Mouse (Mus musculus) urinary bladder, adult 2 months (tissue): ENCODE results near the gene Unc5b. TPM values are rescaled to one million over a fixed set of nuclear protein-coding genes. Genes with fewer than 3 reads are reported as not detected.

Experiments
- DNase-seq: peaks from one replicate; pipeline ENCODE4 v3.0.0; 2022; ENCODE audit warnings: low spot score
- polyA plus RNA-seq: library from polyadenylated mRNA; depleted of rRNA; stranded (reverse); fragments of >200 nt; gene quantifications from 2 replicates; pipeline ENCODE4 v1.2.3, GENCODE M21; 2012

Gene Unc5b
- polyA plus RNA-seq, 1 experiment: 17.5 TPM

GRCm38 (mm10) chr10:60800295-60801167 lies 30.9 kb downstream of the Unc5b start:
- no peak for DNase-seq

DNA sequence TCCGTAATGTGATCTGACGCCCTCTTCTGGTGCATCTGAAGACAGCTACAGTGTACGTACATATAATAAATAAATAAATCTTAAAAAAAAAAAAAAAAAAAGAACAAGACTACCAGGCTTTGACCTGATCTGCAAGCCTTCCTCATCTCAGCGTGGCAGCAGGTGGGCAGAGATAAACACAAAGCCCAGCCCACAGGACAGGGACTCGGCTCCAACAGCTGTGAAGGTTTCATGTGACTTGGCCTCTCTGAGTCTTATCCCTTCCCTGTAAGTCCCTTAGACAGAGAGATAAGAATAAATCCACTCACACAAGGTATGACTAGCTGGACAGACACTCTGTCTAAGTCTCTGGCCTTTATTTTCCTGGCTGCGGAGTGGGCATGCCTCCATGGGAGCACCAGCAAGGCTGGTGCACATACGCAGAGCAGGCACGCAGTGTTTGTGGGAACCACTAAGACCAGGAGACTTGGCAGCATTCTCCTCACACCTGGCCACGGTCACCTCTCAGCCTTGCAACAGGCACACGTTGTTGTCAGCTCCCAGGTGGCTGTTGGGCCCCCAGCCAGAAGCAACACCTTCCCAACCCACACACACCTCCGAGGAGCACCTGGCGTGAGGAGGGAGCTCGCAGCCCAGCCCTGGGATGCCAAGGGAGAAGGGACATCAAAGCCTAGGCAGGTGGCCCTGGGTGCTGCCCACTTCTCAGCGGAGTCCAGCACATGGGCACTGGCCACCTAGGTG lies 33.5 kb downstream of the Unc5b start:
- DNase-seq: no peak

DNA sequence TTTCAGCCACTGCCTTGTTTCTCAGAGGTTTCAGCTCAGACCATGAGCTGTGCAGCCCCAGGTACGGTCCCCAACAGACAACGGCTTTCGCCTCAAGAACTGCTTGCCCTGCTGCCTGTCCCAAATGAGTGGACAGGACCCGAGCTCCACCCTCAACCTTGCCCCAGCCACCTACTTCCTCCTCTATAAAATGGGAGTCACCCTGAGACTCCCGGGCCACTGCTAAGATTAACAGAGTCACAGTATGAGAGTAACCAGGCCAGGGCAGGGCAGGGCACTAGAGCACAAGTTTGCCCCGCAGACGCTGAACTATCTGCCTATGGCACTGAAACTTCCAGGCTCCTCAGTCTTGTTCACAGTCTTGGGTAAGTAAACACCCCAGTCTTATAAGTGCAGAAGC lies 34.9 kb downstream of the Unc5b start:
- DNase-seq: no peak

DNA sequence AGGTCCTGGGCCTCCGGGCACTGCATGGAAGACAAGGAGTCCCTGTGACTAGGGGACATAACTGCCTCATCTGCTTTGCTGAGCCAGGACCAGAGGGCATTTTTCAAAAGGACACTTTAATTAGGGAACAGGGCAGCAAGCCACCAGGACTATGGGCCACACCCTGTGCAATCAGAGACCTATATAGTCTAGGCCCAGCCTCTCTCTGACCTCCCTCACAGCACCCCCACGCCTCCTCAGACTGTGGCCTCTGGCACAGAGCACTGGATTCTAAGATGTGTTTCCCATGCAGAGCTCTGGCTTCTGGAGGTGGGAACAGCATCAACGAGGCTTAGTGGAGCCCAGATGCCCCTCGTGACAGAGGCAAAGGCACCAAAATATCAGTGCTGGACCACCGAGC lies 35.4 kb downstream of the Unc5b start:
- DNase-seq: no peak

DNA sequence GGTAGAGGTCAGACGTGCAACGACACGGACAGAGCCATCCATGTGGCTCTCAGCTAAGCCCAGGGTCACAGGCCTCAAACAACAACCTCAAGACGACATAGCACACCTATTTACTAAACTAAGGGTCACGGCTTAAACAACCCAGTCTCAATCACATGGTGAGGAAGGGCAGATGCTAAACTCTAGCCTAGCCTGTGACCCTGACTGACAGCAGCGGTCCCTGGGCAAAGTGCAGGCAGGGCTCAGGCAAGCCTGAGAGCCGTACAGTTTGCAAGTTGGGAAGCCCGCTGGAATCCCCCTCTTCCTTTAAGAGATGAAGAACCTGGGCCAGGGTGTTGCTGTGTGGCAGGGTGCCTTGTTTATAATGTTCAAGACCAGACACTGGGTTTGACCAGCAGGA lies 36.6 kb downstream of the Unc5b start:
- DNase-seq: no peak

- DNase-seq: no peak
Observed at GRCm38 (mm10) chr10:60794374-60794773, 37.0 kb downstream of the Unc5b start.

GRCm38 (mm10) chr10:60792841-60793240 lies 38.5 kb downstream of the Unc5b start:
- DNase-seq: no peak

- DNase-seq: no peak
Observed at GRCm38 (mm10) chr10:60792365-60792764, 39.0 kb downstream of the Unc5b start.

- DNase-seq: no peak
Observed at GRCm38 (mm10) chr10:60790912-60791311, 40.5 kb downstream of the Unc5b start.

GRCm38 (mm10) chr10:60787303-60788074 lies 43.9 kb downstream of the Unc5b start:
- DNase-seq: no peak

DNA sequence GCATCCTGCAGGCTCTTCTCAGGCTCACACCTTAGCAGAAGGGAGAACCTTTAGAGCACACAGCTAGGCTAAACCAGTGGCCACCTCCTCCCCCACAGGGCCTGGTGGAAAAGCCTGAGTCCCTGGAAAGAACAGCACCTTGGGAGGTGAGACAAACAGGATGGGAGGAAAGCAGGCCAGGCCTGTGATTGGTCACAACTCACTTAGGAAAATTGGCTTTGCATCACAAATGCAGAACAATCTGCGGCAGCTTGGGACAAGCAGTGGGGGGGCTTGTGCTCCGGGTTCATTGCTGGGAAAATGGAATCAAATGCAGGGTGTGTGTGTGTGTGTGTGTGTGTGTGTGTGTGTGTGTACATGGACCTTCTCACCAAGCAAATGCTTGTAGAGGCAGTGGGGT lies 47.8 kb downstream of the Unc5b start:
- no peak for DNase-seq

DNA sequence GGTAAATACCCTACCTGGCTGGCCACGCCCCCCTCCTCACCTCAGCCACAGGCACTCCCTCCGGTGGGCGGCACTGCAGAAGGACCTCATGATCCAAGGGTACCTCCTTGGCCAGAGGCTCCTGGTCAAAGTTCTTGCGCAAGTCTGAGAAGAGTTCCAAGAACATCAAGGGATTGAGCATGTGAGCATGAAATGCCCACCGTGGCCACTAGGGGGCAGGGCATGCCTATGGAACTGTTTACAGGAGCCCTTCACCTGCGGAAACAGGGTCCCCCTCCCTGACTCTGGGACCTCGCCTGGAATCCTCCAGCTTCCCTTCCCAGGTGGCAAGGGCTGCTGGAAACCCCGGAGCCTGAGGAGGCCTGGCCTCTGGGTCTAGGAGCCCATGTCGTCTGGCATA lies 51.8 kb downstream of the Unc5b start:
- peak; percentile 74 for DNase-seq

GRCm38 (mm10) chr10:60778542-60778941 lies 52.8 kb downstream of the Unc5b start:
- DNase-seq: no peak

DNA sequence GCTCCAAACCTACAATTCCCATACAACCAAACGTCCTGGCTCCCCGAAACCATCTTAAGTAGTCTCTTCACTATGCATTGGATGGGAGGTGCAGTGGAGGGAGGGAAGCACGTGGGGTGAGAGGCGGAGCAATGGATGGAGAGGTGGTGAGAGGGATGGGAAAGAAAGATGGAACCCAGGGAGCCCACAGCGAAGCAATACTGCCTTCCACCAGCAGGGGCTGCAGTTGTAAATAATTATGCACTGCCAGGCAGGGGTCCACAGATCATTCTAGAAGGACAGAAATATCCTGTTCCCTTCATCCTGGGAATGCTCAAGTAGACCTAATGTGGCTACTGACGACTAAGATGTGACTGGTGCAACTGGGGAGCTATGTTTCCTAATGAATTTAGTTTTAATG lies 55.9 kb downstream of the Unc5b start:
- DNase-seq: no peak

DNA sequence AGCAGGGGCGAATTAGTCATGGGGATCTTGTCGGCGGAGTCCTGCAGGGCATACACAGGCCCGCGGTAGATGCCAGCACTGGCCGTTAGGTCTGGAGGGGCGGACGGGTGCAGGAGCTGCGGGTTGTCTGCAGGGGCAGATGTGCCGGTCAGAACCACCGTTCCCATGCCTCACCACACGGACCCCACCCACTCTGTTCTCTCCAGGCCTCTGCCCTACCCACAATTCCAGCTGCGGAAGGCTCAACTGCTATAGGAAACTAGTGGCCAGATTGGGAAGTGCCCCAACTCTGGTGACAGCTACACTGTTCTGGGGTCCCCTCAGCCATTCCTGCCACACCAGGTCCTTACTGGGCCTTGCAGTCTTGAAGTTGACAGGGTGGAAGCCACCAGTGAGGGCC lies 56.8 kb downstream of the Unc5b start:
- DNase-seq: no peak

GRCm38 (mm10) chr10:60770855-60771254 lies 60.5 kb downstream of the Unc5b start:
- DNase-seq: no peak

GRCm38 (mm10) chr10:60768614-60769013 lies 62.8 kb downstream of the Unc5b start:
- DNase-seq: no peak

DNA sequence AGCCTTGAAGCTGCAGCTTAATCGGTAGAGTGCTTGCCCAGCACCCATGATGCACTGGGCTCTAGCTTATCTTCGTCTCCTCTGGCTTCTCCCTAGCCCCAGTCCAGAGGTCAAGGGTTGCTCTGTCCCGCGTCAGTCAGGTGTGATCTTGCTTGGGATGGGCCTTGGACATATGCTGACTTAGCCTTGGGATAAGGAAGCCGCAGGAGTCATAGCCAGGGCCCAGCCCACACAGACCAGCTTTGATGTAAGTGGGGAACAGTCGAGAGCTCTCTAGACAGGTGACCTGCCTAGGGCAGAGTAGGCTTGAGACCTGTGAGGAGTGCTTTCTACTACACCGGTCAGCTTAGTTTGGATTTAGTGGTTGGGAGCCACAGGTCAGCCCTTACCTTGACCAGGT lies 64.0 kb downstream of the Unc5b start:
- DNase-seq: no peak

- no peak for DNase-seq
Observed at GRCm38 (mm10) chr10:60762126-60762525, 69.3 kb downstream of the Unc5b start.

- DNase-seq: peak; percentile 71
Observed at GRCm38 (mm10) chr10:60760377-60760776, 71.0 kb downstream of the Unc5b start.

DNA sequence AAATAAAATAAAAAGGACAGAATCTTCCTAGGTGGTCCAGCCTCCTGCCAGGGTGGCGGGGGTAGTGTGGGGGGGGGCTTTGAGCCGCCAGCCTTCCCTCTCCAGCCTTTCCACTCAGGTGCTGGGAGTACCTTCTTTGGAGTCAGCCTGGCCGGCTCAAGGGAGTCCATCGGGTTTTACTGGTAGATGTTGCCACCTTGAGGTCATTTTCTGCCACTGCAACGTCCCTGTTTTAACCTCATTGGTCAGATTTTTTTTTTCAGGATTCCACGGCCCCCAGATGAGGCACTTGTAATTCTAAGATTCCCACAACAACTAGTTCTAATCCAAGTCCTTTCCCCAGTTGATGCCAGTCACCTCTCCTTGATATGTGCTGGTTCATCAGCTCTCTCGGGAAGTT lies 74.4 kb downstream of the Unc5b start:
- DNase-seq: no peak

- no peak for DNase-seq
Observed at GRCm38 (mm10) chr10:60756146-60756545, 75.2 kb downstream of the Unc5b start.
